Mouse (Mus musculus) splenic B cell, adult 2 months (primary cell): Measurements from ENCODE around the gene Adgrl4.

Experiments
- DNase-seq: peaks from one replicate; pipeline ENCODE4 v3.0.0-alpha.2; 2011; ENCODE audit warnings: low read depth, low spot score
- H3K27me3 ChIP-seq: 2 replicates; pipeline ENCODE4 v1.6.1; 2012; ENCODE audit warnings: mild to moderate bottlenecking, low read length, moderate library complexity, mixed read lengths; ENCODE audit not compliant: control insufficient read depth, poor library complexity, insufficient read depth, severe bottlenecking
- H3K36me3 ChIP-seq: 2 replicates; pipeline ENCODE4 v1.6.1; 2012; ENCODE audit warnings: mild to moderate bottlenecking, low read length, moderate library complexity, mixed read lengths; ENCODE audit not compliant: control insufficient read depth, poor library complexity, insufficient read depth, severe bottlenecking

The Adgrl4 gene

GRCm38 (mm10) chr3:151443486-151443885 lies 5.8 kb downstream of the Adgrl4 start:
- no peak for DNase-seq
- Histone ChIP-seq H3K36me3 (no peaks in the 10 kb centered on the region), H3K27me3 (no peaks in the 10 kb centered on the region)

GRCm38 (mm10) chr3:151444284-151444683 lies 6.6 kb downstream of the Adgrl4 start:
- Histone ChIP-seq H3K27me3 (no peaks in the 10 kb centered on the region), H3K36me3 (no peaks in the 10 kb centered on the region)
- no peak for DNase-seq

GRCm38 (mm10) chr3:151445936-151446335 lies 8.2 kb downstream of the Adgrl4 start:
- H3K27me3 ChIP-seq = no peaks in the 10 kb centered on the region
- DNase-seq = no peak

GRCm38 (mm10) chr3:151454985-151455701 lies 17.5 kb downstream of the Adgrl4 start:
- H3K36me3 ChIP-seq = no peaks in the 10 kb centered on the region
- no peaks in the 10 kb centered on the region for H3K27me3 ChIP-seq
- no peak for DNase-seq

More at GRCm38 (mm10) chr3:151445936-151446335, 8.2 kb downstream of the Adgrl4 start:
- no peaks in the 10 kb centered on the region for H3K36me3 ChIP-seq

- H3K27me3 ChIP-seq = no peaks in the 10 kb centered on the region
- no peak for DNase-seq
These were observed 21.9 kb downstream of the Adgrl4 start for GRCm38 (mm10) chr3:151459430-151460190.

GRCm38 (mm10) chr3:151465215-151465614 lies 27.5 kb downstream of the Adgrl4 start:
- DNase-seq = no peak
- Histone ChIP-seq H3K36me3 (no peaks in the 10 kb centered on the region), H3K27me3 (no peaks in the 10 kb centered on the region)

More at GRCm38 (mm10) chr3:151459430-151460190, 21.9 kb downstream of the Adgrl4 start:
- H3K36me3 ChIP-seq = no peaks in the 10 kb centered on the region

GRCm38 (mm10) chr3:151488853-151489252 lies 51.2 kb downstream of the Adgrl4 start:
- Histone ChIP-seq H3K36me3 (no peaks in the 10 kb centered on the region), H3K27me3 (no peaks in the 10 kb centered on the region)
- no peak for DNase-seq

- Histone ChIP-seq H3K27me3 (no peaks in the 10 kb centered on the region), H3K36me3 (no peaks in the 10 kb centered on the region)
- DNase-seq = no peak
These were observed 67.9 kb downstream of the Adgrl4 start for GRCm38 (mm10) chr3:151505606-151506005.

- no peaks in the 10 kb centered on the region for H3K27me3 ChIP-seq
- H3K36me3 ChIP-seq = no peaks in the 10 kb centered on the region
- DNase-seq = no peak
These were observed 73.5 kb downstream of the Adgrl4 start for GRCm38 (mm10) chr3:151511184-151511583.

- no peaks in the 10 kb centered on the region for H3K36me3 ChIP-seq
- DNase-seq = no peak
- no peaks in the 10 kb centered on the region for H3K27me3 ChIP-seq
These were observed 109.5 kb downstream of the Adgrl4 start for GRCm38 (mm10) chr3:151547182-151547581.

GRCm38 (mm10) chr3:151551002-151551401 lies 113.3 kb downstream of the Adgrl4 start:
- no peak for DNase-seq
- H3K36me3 ChIP-seq = no peaks in the 10 kb centered on the region
- no peaks in the 10 kb centered on the region for H3K27me3 ChIP-seq

- DNase-seq = no peak
- H3K27me3 ChIP-seq = no peaks in the 10 kb centered on the region
- no peaks in the 10 kb centered on the region for H3K36me3 ChIP-seq
These were observed 118.9 kb downstream of the Adgrl4 start for GRCm38 (mm10) chr3:151556635-151557034.

- Histone ChIP-seq H3K36me3 (no peaks in the 10 kb centered on the region), H3K27me3 (no peaks in the 10 kb centered on the region)
- DNase-seq = no peak
These were observed 119.4 kb downstream of the Adgrl4 start for GRCm38 (mm10) chr3:151557125-151557524.

GRCm38 (mm10) chr3:151557607-151558006 lies 119.9 kb downstream of the Adgrl4 start:
- Histone ChIP-seq H3K27me3 (no peaks in the 10 kb centered on the region), H3K36me3 (no peaks in the 10 kb centered on the region)
- no peak for DNase-seq

- no peak for DNase-seq
- H3K27me3 ChIP-seq = no peaks in the 10 kb centered on the region
- no peaks in the 10 kb centered on the region for H3K36me3 ChIP-seq
These were observed 120.7 kb downstream of the Adgrl4 start for GRCm38 (mm10) chr3:151558374-151558773.
